Mouse (Mus musculus) neural tube, embryonic 11.5 days (tissue): ENCODE data around the gene Suv39h2. TPM values are rescaled to one million over a fixed set of nuclear protein-coding genes. Genes with fewer than 3 reads are reported as not detected.
A peak's percentile ranks its signal among the peaks of the same experiment; 100 is the strongest.

Experiments
- ATAC-seq: fragments of 200-750 bp; cut with Nextera tagmentation; 2 replicates; pipeline ENCODE4 v1.8.0; 2017; ENCODE audit warnings: moderate number of reproducible peaks, mild to moderate bottlenecking, moderate TSS enrichment, moderate library complexity; ENCODE audit not compliant: insufficient read depth, low FRiP score, low TSS enrichment
- DNase-seq: peaks from one replicate; pipeline ENCODE4 v3.0.0-alpha.2; 2015; ENCODE audit warnings: low spot score
- H3K27ac ChIP-seq: fragments of 300-500 bp; sonication (generic); 2 replicates; pipeline ENCODE4 v1.5.1; 2014; ENCODE audit warnings: low read depth, mild to moderate bottlenecking, low read length
- H3K27me3 ChIP-seq: fragments of 300-500 bp; sonication (generic); 2 replicates; pipeline ENCODE4 v1.6.1; 2014; ENCODE audit warnings: mild to moderate bottlenecking, low read length, mixed read lengths; ENCODE audit not compliant: control insufficient read depth, insufficient read depth
- H3K36me3 ChIP-seq: fragments of 300-500 bp; sonication (generic); 2 replicates; pipeline ENCODE4 v1.6.1; 2014; ENCODE audit warnings: mild to moderate bottlenecking, low read length, moderate library complexity, mixed read lengths; ENCODE audit not compliant: control insufficient read depth, insufficient read depth
- H3K4me1 ChIP-seq: fragments of 300-500 bp; sonication (generic); 2 replicates; pipeline ENCODE4 v1.6.1; 2014; ENCODE audit warnings: low read length, mixed read lengths; ENCODE audit not compliant: control insufficient read depth, insufficient read depth
- H3K4me2 ChIP-seq: fragments of 300-500 bp; sonication (generic); 2 replicates; pipeline ENCODE4 v1.6.1; 2014; ENCODE audit warnings: low read depth, mild to moderate bottlenecking, moderate library complexity
- H3K4me3 ChIP-seq: fragments of 300-500 bp; sonication (generic); 2 replicates; pipeline ENCODE4 v1.5.1; 2014; ENCODE audit warnings: low read depth, low read length
- H3K9ac ChIP-seq: fragments of 300-500 bp; sonication (generic); 2 replicates; pipeline ENCODE4 v1.6.1; 2014; ENCODE audit warnings: mild to moderate bottlenecking, low read length
- H3K9me3 ChIP-seq: fragments of 300-500 bp; sonication (generic); 2 replicates; pipeline ENCODE4 v1.6.1; 2016; ENCODE audit warnings: low read length; ENCODE audit not compliant: control insufficient read depth
- WGBS: fragments of 180-500 bp; shearing (Covaris S2); extraction: QIAGEN DNeasy Blood & Tissue Kit; methylation state at CpG from one replicate; pipeline ENCODE4 v1.1.7; 2014; 5-methylcytosine and 5-hydroxymethylcytosine counted together
- polyA plus RNA-seq: library from polyadenylated mRNA; unstranded; fragments of >200 nt; fragmentation: Nextera tagmentation; extraction: Ambion mirVana; gene quantifications from 2 replicates; pipeline ENCODE4 v1.2.1, GENCODE M21; 2014

Suv39h2 gene
- polyA plus RNA-seq, 1 experiment from 2014 or later: 40.7 TPM

DNA sequence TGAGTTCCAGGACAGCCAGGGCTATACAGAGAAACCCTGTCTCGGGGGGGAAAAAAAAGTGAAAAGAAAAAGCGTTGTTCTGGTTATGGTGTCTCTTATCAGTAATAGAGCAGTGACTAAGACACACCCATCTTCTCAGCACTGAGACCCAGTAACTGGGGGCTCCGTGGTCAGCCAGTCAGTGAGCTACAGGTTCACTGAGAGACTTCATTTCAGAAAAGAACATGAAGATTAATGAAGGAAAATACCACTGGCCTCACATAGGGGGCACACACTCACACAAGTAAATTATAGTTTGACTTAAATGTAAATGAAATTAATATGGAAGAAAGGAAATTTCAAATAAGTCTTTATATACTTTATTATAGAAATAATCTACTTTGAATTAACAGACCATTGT lies 5.4 kb upstream of the Suv39h2 start:
- no peak overlapping the region for H3K4me2 ChIP-seq
- DNase-seq (no peak), ATAC-seq (no peak)
- no peak overlapping the region for H3K4me3 ChIP-seq
- H3K27ac ChIP-seq: no peak overlapping the region
- 0 out of 2 replicates have a peak, but pooled peaks cover 3% of the 10 kb centered on the region for H3K9me3 ChIP-seq
- no peaks in the 10 kb centered on the region for H3K36me3 ChIP-seq
- no peaks in the 10 kb centered on the region for H3K27me3 ChIP-seq
- no peaks in the 10 kb centered on the region for H3K4me1 ChIP-seq
- 80% methylated on average over 3 of the region's 3 CpGs for WGBS
- H3K9ac ChIP-seq: no peak overlapping the region

DNA sequence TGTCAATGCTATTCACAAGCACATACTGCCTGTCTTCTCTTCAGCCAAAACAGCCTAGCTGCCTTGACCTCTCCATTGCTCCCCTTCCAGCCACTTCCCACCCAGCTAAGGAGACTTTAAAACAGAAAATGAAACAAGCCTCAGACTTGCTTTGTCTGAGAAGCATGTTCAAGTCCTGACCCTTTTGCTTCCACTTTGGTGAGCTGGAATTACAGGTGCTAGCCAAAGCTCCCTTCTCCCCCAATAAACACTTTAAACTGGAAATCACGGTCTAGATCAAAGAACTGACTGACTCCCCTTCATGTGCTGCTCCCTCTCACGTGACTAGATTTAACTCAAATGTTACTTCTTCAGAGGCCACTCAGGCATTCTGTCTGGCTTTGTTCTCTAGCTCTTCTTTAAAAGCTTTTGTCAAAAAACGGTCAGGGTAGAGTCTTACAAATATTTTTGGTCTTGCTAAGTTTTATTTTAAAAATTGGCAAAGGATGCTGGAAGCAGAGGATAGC lies 968 bp upstream of the Suv39h2 start:
- Histone ChIP-seq H3K9me3 (0 out of 2 replicates have a peak, but pooled peaks cover 3% of the 10 kb centered on the region), H3K9ac (no peak overlapping the region; the same call in 1 of the 2 replicates), H3K4me1 (peaks cover 7% of the 10 kb centered on the region; the same call in 1 of the 2 replicates), H3K36me3 (no peaks in the 10 kb centered on the region), H3K27ac (no peak overlapping the region), H3K27me3 (no peaks in the 10 kb centered on the region), H3K4me2 (no peak overlapping the region), H3K4me3 (no peak overlapping the region)
- 68% methylated on average over 3 of the region's 3 CpGs for WGBS
- DNase-seq (no peak), ATAC-seq (no peak)

DNA sequence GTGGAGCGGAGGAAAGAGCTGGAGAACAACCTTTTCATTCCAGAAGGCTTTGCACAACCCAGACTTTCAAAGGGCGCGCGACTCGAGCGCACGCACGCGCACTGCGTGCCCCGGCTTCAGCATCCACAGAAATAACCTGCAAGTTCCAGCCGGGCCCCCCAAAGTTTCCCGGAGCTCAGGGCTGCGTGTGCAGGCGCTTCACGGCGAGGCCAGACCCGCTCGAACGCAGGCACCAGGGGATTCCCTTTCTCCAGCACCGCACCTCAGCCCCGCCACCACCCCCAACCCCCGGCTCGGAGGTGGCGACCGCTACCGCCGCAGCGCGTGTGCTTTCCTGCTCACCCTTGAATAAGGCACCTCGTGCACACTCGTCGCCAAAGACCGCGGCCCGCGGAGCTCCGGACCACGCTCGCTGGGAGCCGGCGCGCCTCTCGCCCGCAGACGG lies 448 bp downstream of the Suv39h2 start:
- DNase-seq: peak; percentile 84

DNA sequence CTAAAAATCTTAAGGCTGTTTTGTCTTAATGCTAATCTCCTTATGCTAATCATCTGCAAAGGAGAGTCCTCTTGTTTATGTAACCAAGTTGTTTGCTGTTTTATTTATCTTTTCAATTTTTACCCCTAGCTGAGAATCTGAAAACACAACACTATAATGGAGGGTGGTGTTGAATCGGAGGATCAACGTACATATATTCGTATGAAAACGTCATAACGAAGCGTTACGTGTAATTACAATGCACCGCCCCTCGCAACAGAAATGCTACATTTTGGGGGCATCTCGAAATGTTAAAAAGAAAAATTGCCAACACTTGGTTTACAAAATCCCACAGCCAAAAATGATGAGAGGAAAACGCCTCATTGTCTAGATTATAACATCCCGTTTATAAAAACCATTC lies 940 bp downstream of the Suv39h2 start:
- peak overlapping the region; percentile 90 for H3K27ac ChIP-seq
- ATAC-seq (no peak), DNase-seq (no peak)
- peak overlapping the region; percentile 64 for H3K4me2 ChIP-seq
- no peaks in the 10 kb centered on the region for H3K27me3 ChIP-seq
- H3K4me3 ChIP-seq: peak overlapping the region; percentile 96
- no peaks in the 10 kb centered on the region for H3K9me3 ChIP-seq
- peak overlapping the region; percentile 93 for H3K9ac ChIP-seq
- 2% methylated on average over 12 of the region's 12 CpGs for WGBS
- peaks cover 2% of the 10 kb centered on the region; the same call in 1 of the 2 replicates for H3K36me3 ChIP-seq
- H3K4me1 ChIP-seq: peaks cover 7% of the 10 kb centered on the region; the same call in 1 of the 2 replicates

More for the DNA sequence above, 448 bp downstream of the Suv39h2 start:
- H3K4me2 ChIP-seq: peak overlapping the region; percentile 64
- H3K4me3 ChIP-seq: peak overlapping the region; percentile 96
- H3K36me3 ChIP-seq: peaks cover 2% of the 10 kb centered on the region; the same call in 1 of the 2 replicates
- ATAC-seq: peak; percentile 82
- WGBS: 0% methylated on average over 46 of the region's 46 CpGs
- H3K9ac ChIP-seq: peak overlapping the region; percentile 93
- H3K4me1 ChIP-seq: peaks cover 7% of the 10 kb centered on the region; the same call in 1 of the 2 replicates
- H3K27ac ChIP-seq: peak overlapping the region; percentile 90
- no peaks in the 10 kb centered on the region for H3K27me3 ChIP-seq
- H3K9me3 ChIP-seq: 0 out of 2 replicates have a peak, but pooled peaks cover 2% of the 10 kb centered on the region

DNA sequence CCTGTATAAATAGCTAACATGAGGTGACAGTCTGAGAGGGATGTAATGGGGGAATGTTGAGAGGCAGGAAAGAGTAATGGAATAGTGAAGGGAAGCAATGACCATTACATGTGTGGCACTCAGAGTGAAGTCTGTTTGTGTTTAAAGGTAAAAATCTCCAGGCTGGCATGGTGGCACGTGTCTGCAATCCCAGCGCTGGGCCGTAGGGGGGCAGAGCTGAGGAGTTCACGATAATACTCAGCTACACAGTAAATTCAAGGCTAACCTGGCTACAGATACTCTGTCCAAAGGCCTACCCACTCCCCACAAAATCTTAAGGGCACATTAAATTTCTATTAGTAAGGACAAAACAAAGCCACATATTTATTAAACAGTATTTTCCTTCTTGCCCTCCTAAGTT lies 18.2 kb downstream of the Suv39h2 start:
- Histone ChIP-seq H3K4me1 (no peaks in the 10 kb centered on the region), H3K27ac (no peak overlapping the region), H3K9ac (no peak overlapping the region), H3K36me3 (peaks cover 3% of the 10 kb centered on the region), H3K27me3 (no peaks in the 10 kb centered on the region), H3K4me2 (no peak overlapping the region), H3K4me3 (no peak overlapping the region), H3K9me3 (no peaks in the 10 kb centered on the region)
- DNase-seq (no peak), ATAC-seq (no peak)
- WGBS: 82% methylated on average over 4 of the region's 4 CpGs

DNA sequence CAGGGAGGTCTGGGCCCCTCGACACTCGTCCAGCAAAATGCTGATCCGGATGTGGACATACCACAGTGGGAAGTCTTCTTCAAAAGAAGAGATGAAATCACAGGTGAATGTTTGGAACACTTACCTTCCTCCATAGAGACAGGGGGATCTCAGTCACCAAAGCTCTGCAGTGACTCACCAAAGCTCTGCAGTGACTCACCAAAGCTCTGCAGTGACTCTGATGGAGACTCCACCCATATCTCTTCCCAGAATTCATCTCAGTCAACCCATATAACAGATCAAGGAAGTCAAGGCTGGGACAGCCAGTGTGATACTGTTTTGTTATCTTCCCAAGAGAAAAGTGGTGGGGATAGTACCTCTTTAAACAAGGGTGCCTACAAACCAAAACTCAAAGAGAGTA lies 21.7 kb downstream of the Suv39h2 start:
- no peak overlapping the region for H3K9ac ChIP-seq
- no peak for DNase-seq
- H3K4me1 ChIP-seq: no peaks in the 10 kb centered on the region
- peaks cover 3% of the 10 kb centered on the region for H3K36me3 ChIP-seq
- H3K9me3 ChIP-seq: no peaks in the 10 kb centered on the region
- H3K4me2 ChIP-seq: no peak overlapping the region
- no peak overlapping the region for H3K27ac ChIP-seq
- ATAC-seq: no peak
- H3K27me3 ChIP-seq: no peaks in the 10 kb centered on the region
- no peak overlapping the region for H3K4me3 ChIP-seq
- 89% methylated on average over 3 of the region's 3 CpGs for WGBS

DNA sequence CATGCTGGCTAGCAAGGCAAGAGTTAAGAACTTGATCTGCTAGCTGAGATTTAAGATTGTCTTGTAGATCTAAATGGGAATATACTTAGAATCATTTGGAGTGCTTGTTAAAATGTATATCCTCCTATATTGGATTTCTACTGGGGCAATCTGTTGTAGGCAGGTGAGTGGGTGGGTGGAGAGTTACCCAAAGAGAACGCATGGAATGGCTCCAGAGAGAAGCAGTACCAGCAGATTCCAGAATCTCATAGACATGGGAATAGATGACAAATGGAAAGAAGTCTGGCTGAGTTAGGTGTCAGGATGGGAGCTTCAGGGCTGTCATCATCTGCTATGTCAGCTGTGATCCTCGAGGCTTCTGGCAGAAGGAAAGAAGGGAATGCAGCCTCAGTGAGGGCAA lies 25.4 kb downstream of the Suv39h2 start:
- Histone ChIP-seq H3K9ac (no peak overlapping the region), H3K4me3 (no peak overlapping the region), H3K36me3 (no peaks in the 10 kb centered on the region; the same call in 1 of the 2 replicates), H3K27ac (no peak overlapping the region), H3K9me3 (no peaks in the 10 kb centered on the region), H3K27me3 (no peaks in the 10 kb centered on the region), H3K4me2 (no peak overlapping the region), H3K4me1 (no peaks in the 10 kb centered on the region)
- no peak for DNase-seq
- ATAC-seq: no peak
- WGBS: 76% methylated on average over 2 of the region's 2 CpGs

DNA sequence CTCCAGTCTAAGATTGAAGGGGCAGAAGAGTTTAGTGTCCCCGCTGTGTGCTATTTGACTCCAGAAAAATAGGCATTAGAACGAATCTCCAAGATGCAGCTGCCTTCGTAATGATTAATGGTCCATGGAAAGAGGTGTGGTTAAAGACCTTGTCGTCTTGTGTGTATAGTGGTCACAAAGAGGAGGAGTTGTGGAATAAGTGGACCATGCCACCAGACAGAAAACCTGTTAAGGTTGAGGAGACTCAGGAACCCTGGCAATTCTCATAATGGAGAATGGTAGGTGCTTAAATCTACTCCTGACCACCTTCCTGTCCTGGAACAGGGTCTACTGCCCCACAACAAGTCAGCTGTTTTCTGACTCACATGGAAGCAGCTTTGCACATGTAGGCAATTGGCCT lies 28.8 kb downstream of the Suv39h2 start:
- no peaks in the 10 kb centered on the region for H3K4me1 ChIP-seq
- H3K27me3 ChIP-seq: no peaks in the 10 kb centered on the region
- ATAC-seq (no peak), DNase-seq (no peak)
- no peak overlapping the region for H3K4me3 ChIP-seq
- H3K9me3 ChIP-seq: no peaks in the 10 kb centered on the region
- H3K36me3 ChIP-seq: no peaks in the 10 kb centered on the region
- no peak overlapping the region for H3K27ac ChIP-seq
- H3K4me2 ChIP-seq: no peak overlapping the region
- WGBS: 79% methylated on average over 4 of the region's 4 CpGs
- H3K9ac ChIP-seq: no peak overlapping the region

DNA sequence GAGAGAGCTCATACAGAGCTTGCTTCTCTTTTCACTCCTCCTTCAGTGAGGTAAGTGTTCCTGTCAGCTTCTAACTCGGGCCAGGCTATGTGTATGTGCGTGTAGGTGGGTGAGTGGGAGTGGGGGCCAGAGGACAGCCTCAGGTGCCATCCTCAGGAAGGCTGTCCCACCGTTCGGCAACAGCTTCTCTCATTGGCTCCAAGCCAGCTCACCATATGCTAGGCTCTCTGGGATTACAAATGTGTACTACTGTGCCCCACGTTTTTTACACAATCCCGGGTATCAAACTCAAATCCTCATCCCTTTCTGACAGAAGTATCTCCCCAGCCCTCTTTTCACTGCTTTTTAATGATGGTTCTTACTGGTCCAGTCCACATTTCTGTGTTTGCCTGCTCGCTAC lies 30.6 kb downstream of the Suv39h2 start:
- Histone ChIP-seq H3K4me2 (no peak overlapping the region), H3K36me3 (no peaks in the 10 kb centered on the region), H3K4me1 (no peaks in the 10 kb centered on the region), H3K4me3 (no peak overlapping the region), H3K27me3 (no peaks in the 10 kb centered on the region), H3K9me3 (no peaks in the 10 kb centered on the region), H3K9ac (no peak overlapping the region), H3K27ac (no peak overlapping the region)
- no peak for ATAC-seq
- WGBS: 87% methylated on average over 7 of the region's 7 CpGs
- no peak for DNase-seq
